Mouse (Mus musculus): ENCODE data around the gene Slk. TPM values are rescaled to one million over a fixed set of nuclear protein-coding genes. Genes with fewer than 3 reads are reported as not detected.
A peak's percentile ranks its signal among the peaks of the same experiment; 100 is the strongest.

Slk gene
- 8.8 and 10.0 TPM in 2 replicates for polyA plus RNA-seq (2015; fragmentation: Nextera tagmentation; extraction: Ambion mirVana)

DNA sequence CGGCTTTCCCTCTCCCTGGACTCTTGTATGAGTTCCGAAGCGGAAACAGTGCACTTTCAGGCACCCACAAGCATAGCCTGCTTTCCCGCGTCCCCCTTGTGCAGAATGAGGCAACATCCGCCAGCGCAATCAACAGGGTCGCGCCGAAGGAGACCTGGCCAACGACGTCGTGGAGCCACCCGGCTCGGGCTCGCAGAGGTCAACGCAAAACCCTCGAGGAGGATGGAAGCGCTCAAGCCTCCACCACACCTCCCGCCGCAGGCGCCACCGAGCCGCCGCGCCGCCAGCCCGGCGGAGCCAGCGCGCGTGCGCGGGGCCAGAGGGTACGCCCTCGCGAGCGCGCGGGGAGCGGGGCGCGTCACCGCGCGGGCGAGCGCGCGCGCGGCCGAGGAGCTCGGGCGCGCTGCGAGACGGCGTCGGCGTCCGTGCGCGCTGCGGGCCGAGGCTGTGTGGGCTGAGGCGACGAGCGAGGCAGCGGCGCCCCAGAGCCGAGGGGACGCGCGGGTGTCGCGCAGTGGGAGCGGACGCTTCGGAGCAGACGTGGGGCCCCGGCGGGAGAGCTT is at the start of gene Slk:
Gene Slk (plus strand): TSS at position 454 of the 563 bp plus-strand sequence.
- Histone ChIP-seq H3K36me3 (ENCODE audit: control insufficient read depth, insufficient read depth) (no peaks in the 10 kb centered on the region), H3K27me3 (replicated peaks; ENCODE audit: control insufficient read depth, insufficient read depth, low read length) (no peaks in the 10 kb centered on the region), H3K27ac (ENCODE audit: low read depth, low read length) (peak within 1 kb of the TSS; percentile 99), H3K9me3 (ENCODE audit: control insufficient read depth) (no peaks in the 10 kb centered on the region), H3K4me1 (replicated peaks; ENCODE audit: control insufficient read depth, insufficient read depth, low read length) (0 out of 2 replicates have a peak, but pooled peaks cover 4% of the 10 kb centered on the region), H3K4me3 (ENCODE audit: low read depth, low read length) (peak within 1 kb of the TSS; percentile 91), H3K9ac (ENCODE audit: low read depth, low read length) (peak within 1 kb of the TSS; percentile 99), H3K4me2 (replicated peaks; ENCODE audit: low read depth) (peak within 1 kb of the TSS; percentile 84)
- TF ChIP-seq CTCF (IDR thresholded peaks at IDR 0.05; ENCODE audit: low read depth): 0 out of 2 replicates have a peak, but pooled peaks have one; percentile 27
- ATAC-seq: peak; percentile 92
- WGBS: under 1% methylated on average over 60 of the region's 83 CpGs

DNA sequence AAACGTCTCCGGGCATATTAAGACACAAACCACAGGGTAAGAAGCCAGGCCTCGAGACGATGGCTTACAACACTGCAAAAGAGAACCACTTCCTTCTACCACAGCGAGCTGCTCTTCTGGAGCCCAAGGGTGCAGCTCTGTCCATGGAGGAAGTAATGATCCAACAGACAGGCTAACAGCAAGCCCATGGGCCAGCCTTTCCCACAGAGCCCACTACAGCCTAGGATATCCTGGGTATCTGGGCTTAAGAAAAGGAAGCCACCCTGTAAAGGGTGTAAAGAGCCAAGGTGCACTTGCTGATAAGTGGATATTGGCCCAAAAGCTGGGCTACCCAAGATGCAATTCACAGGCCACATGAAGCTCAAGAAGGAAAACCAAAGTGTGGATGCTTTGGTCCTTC is 48.2 kb upstream of the Slk start:
- Histone ChIP-seq H3K27ac (ENCODE audit: low read depth, low read length) (no peak overlapping the region; the same call in 1 of the 2 replicates), H3K4me2 (replicated peaks; ENCODE audit: low read depth) (no peak overlapping the region), H3K9ac (ENCODE audit: low read depth, low read length) (no peak overlapping the region), H3K9me3 (ENCODE audit: control insufficient read depth) (no peaks in the 10 kb centered on the region), H3K27me3 (replicated peaks; ENCODE audit: control insufficient read depth, insufficient read depth, low read length) (no peaks in the 10 kb centered on the region), H3K4me1 (replicated peaks; ENCODE audit: control insufficient read depth, insufficient read depth, low read length) (0 out of 2 replicates have a peak, but pooled peaks cover 1% of the 10 kb centered on the region), H3K36me3 (ENCODE audit: control insufficient read depth, insufficient read depth) (peaks cover 6% of the 10 kb centered on the region), H3K4me3 (ENCODE audit: low read depth, low read length) (no peak overlapping the region)
- no peak for ATAC-seq
- TF ChIP-seq CTCF (IDR thresholded peaks at IDR 0.05; ENCODE audit: low read depth): no peak
- 80% methylated on average over 5 of the region's 5 CpGs for WGBS

DNA sequence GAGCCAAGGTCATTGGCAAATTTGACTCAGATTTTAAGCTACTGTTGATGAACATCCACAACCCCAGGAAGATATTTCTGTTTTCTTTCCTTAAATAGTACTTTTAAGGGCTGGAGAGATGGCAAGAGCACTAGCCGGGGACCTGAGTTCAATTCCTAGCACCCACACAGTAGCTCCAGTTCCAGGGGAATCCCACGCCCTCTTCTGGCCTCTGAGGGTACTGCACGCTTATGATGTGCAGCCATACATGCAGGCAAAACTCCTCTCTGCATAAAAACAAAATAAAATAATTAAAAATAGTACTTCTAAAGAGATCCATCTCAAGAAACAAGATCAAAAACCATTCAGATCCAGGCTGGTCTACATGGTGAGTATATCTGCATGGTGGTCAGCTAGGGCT is 47.0 kb upstream of the Slk start:
- no peak overlapping the region for H3K9ac ChIP-seq (ENCODE audit: low read depth, low read length)
- no peaks in the 10 kb centered on the region for H3K27me3 ChIP-seq (replicated peaks; ENCODE audit: control insufficient read depth, insufficient read depth, low read length)
- H3K27ac ChIP-seq (ENCODE audit: low read depth, low read length): no peak overlapping the region
- H3K9me3 ChIP-seq (ENCODE audit: control insufficient read depth): no peaks in the 10 kb centered on the region
- H3K4me3 ChIP-seq (ENCODE audit: low read depth, low read length): no peak overlapping the region
- ATAC-seq: no peak
- H3K36me3 ChIP-seq (ENCODE audit: control insufficient read depth, insufficient read depth): peaks cover 6% of the 10 kb centered on the region; the same call in 1 of the 2 replicates
- no peak overlapping the region for H3K4me2 ChIP-seq (replicated peaks; ENCODE audit: low read depth)
- peaks cover 6% of the 10 kb centered on the region for H3K4me1 ChIP-seq (replicated peaks; ENCODE audit: control insufficient read depth, insufficient read depth, low read length)
- TF ChIP-seq CTCF (IDR thresholded peaks at IDR 0.05; ENCODE audit: low read depth): peak; percentile 51
- WGBS: 91% methylated on average over 3 of the region's 3 CpGs

DNA sequence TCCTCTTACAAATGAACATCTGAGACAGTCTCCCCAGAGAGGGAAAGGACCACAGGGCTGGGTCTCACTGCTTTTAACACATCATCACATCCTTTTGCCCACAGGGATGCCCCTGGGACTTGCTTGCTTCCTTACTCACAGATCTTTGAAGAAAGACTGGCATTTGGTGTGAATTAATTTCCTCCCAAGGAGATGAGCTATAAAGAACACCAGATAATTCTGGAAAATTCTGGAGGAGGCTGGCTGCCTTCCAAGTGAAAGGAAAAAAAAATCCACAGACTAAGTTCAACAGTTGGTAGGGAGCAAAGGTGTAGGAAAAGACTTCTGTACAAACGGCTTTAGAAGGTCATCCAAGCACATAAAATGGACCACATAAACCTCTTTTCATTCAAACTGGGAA is 45.3 kb upstream of the Slk start:
- Histone ChIP-seq H3K27me3 (replicated peaks; ENCODE audit: control insufficient read depth, insufficient read depth, low read length) (no peaks in the 10 kb centered on the region), H3K9me3 (ENCODE audit: control insufficient read depth) (no peaks in the 10 kb centered on the region), H3K4me1 (replicated peaks; ENCODE audit: control insufficient read depth, insufficient read depth, low read length) (peaks cover 15% of the 10 kb centered on the region), H3K9ac (ENCODE audit: low read depth, low read length) (no peak overlapping the region), H3K4me3 (ENCODE audit: low read depth, low read length) (no peak overlapping the region), H3K36me3 (ENCODE audit: control insufficient read depth, insufficient read depth) (no peaks in the 10 kb centered on the region), H3K4me2 (replicated peaks; ENCODE audit: low read depth) (no peak overlapping the region), H3K27ac (ENCODE audit: low read depth, low read length) (no peak overlapping the region)
- WGBS: 32% methylated on average over 1 of the region's 1 CpGs
- no peak for ATAC-seq
- TF ChIP-seq CTCF (IDR thresholded peaks at IDR 0.05; ENCODE audit: low read depth): no peak

DNA sequence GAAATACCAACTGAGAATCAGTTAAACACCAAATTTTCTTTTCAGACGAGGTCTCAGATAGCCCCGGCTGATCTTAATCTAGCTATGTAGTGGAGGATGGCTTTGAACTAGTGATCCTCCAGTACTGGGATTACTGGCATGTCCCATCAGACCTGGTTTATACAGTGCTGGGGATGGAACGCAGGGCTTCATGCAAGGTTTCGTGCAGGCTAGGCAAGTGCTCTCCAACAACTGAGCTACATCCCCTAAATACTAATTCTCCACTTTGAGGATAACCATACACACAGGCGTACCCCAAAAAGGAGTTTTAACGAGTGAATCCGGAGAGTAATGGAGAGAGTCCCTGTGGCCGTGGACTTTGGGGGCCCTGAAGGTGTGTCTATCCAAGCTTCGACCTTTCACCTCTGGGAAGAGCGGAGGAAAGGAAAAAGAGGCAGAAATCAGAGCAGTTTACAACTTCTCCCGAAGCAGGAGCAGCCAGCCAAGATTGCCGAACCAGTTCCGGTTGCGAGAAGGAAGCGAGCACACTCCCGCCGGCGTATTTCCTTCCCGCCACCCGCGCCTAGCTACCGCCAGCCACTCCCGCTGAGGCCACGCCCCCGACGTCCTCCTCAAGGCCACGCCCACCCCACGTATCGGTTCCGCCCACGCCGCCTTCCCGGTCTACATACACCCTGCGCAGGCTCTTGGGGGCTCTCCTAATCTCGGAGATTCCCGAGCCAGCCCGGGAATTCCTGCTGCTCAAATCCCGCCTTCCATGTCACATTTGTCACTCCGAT is 42.8 kb upstream of the Slk start:
- no peaks in the 10 kb centered on the region for H3K9me3 ChIP-seq (ENCODE audit: control insufficient read depth)
- H3K4me1 ChIP-seq (replicated peaks; ENCODE audit: control insufficient read depth, insufficient read depth, low read length): peaks cover 15% of the 10 kb centered on the region
- 2% methylated on average over 39 of the region's 39 CpGs for WGBS
- H3K27ac ChIP-seq (ENCODE audit: low read depth, low read length): peak overlapping the region; percentile 87
- H3K27me3 ChIP-seq (replicated peaks; ENCODE audit: control insufficient read depth, insufficient read depth, low read length): no peaks in the 10 kb centered on the region
- TF ChIP-seq CTCF (IDR thresholded peaks at IDR 0.05; ENCODE audit: low read depth): 0 out of 2 replicates have a peak, but pooled peaks have one; percentile 11
- peak overlapping the region; percentile 50 for H3K4me3 ChIP-seq (ENCODE audit: low read depth, low read length)
- ATAC-seq: peak; percentile 91
- H3K4me2 ChIP-seq (replicated peaks; ENCODE audit: low read depth): peak overlapping the region; percentile 78
- no peaks in the 10 kb centered on the region for H3K36me3 ChIP-seq (ENCODE audit: control insufficient read depth, insufficient read depth)
- H3K9ac ChIP-seq (ENCODE audit: low read depth, low read length): peak overlapping the region; percentile 52

DNA sequence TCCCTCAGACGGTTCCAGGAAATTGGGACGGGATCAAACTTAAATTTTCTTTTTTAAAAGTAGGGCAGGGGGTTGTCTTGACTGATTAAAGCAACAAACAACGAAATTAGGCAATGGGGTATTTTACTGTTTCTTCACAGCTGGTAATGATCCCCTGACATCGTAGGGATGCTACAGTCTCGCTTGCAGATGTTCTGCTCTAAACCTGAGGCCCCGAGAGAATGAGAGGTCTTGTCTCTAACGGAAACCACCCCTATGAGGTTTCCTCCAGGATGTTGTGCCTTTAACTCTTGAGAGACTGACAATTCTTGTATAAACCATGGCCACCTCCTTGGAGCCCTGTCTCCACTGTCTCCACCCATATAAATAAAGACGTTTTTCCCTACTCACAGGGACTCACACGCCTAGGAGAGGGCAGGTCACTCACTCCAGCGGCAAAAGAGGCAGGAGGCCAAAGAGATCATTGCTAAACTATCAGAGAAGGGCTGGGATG is 42.1 kb upstream of the Slk start, which contains the start of gene Stn1:
Gene Stn1 (minus strand): TSS at position 208 of the 493 bp plus-strand sequence.
- ATAC-seq: peak; percentile 7
- H3K9me3 ChIP-seq (ENCODE audit: control insufficient read depth): no peaks in the 10 kb centered on the region
- no peaks in the 10 kb centered on the region for H3K36me3 ChIP-seq (ENCODE audit: control insufficient read depth, insufficient read depth)
- WGBS: 1% methylated on average over 10 of the region's 10 CpGs
- TF ChIP-seq CTCF (IDR thresholded peaks at IDR 0.05; ENCODE audit: low read depth): no peak
- H3K27me3 ChIP-seq (replicated peaks; ENCODE audit: control insufficient read depth, insufficient read depth, low read length): no peaks in the 10 kb centered on the region
- peaks cover 15% of the 10 kb centered on the region for H3K4me1 ChIP-seq (replicated peaks; ENCODE audit: control insufficient read depth, insufficient read depth, low read length)
- peak within 1 kb of the TSS; percentile 52 for H3K9ac ChIP-seq (ENCODE audit: low read depth, low read length)
- H3K4me2 ChIP-seq (replicated peaks; ENCODE audit: low read depth): peak within 1 kb of the TSS; percentile 78
- H3K4me3 ChIP-seq (ENCODE audit: low read depth, low read length): peak within 1 kb of the TSS; percentile 50
- peak within 1 kb of the TSS; percentile 87 for H3K27ac ChIP-seq (ENCODE audit: low read depth, low read length)

Measured in intestine, postnatal 0 days (tissue).